Mouse (Mus musculus) testis, adult 2 months (tissue): ENCODE measurements around the gene Ptprd. TPM values are rescaled to one million over a fixed set of nuclear protein-coding genes. Genes with fewer than 3 reads are reported as not detected.

Source experiments
- H3K27ac ChIP-seq: fragments of 200-500 bp; 2 replicates; pipeline ENCODE4 v1.5.1; 2012; ENCODE audit warnings: low read depth, low read length; ENCODE audit not compliant: control insufficient read depth, insufficient read depth
- H3K27me3 ChIP-seq: fragments of 200-500 bp; 2 replicates; pipeline ENCODE4 v1.6.1; 2012; ENCODE audit warnings: mild to moderate bottlenecking, low read length, moderate library complexity; ENCODE audit not compliant: control insufficient read depth, insufficient read depth
- H3K36me3 ChIP-seq: fragments of 200-500 bp; 2 replicates; pipeline ENCODE4 v1.6.1; 2012; ENCODE audit warnings: mild to moderate bottlenecking, low read length; ENCODE audit not compliant: control insufficient read depth, insufficient read depth
- H3K4me1 ChIP-seq: fragments of 200-500 bp; 2 replicates; pipeline ENCODE4 v1.6.1; 2012; ENCODE audit warnings: low read length; ENCODE audit not compliant: control insufficient read depth, insufficient read depth
- H3K4me3 ChIP-seq: fragments of 200-500 bp; 2 replicates; pipeline ENCODE4 v1.5.1; 2012; ENCODE audit warnings: low read depth, mild to moderate bottlenecking, low read length, moderate library complexity, mixed read lengths; ENCODE audit not compliant: control insufficient read depth
- CTCF ChIP-seq: fragments of 200-500 bp; IDR thresholded peaks from 2 replicates; pipeline ENCODE4 v1.5.1; 2012; ENCODE audit warnings: low read depth, mild to moderate bottlenecking, inconsistent platforms, low read length, moderate library complexity; ENCODE audit not compliant: control insufficient read depth, insufficient read depth, insufficient replicate concordance
- POLR2A ChIP-seq: fragments of 200-500 bp; IDR thresholded peaks from 2 replicates; pipeline ENCODE4 v1.6.1; 2012; ENCODE audit warnings: low read depth, mild to moderate bottlenecking, inconsistent platforms, low read length, moderate library complexity; ENCODE audit not compliant: control insufficient read depth
- polyA plus RNA-seq: library from polyadenylated mRNA; depleted of rRNA; stranded (reverse); fragments of >200 nt; gene quantifications from 2 replicates; pipeline ENCODE4 v1.2.3, GENCODE M21; 2012

The Ptprd gene
- polyA plus RNA-seq, 1 experiment: 3.4 TPM

DNA sequence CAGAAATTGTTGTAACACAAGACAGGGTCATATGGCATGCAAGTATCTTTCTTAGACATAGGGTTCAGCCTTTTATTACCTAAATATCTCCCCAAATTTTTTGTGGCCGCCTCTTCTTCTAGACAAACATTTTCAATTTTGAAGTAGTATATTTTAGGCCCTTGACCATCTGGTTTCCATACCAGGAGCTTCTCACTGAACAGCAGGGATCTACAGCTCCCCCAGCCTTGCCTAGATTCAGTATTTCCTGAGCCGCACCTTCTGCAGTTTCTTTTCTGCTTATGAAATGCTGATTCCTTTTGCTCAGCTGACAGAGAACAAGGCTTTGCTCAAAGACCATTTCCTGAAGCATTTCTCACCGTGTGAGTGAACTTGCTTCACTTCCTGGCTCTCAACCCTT lies 1686.5 kb downstream of the Ptprd start:
- Histone ChIP-seq H3K27me3 (no peaks in the 10 kb centered on the region), H3K36me3 (no peaks in the 10 kb centered on the region), H3K4me1 (no peaks in the 10 kb centered on the region), H3K4me3 (no peak overlapping the region), H3K27ac (no peak overlapping the region)
- TF ChIP-seq POLR2A (no peak), CTCF (no peak)

DNA sequence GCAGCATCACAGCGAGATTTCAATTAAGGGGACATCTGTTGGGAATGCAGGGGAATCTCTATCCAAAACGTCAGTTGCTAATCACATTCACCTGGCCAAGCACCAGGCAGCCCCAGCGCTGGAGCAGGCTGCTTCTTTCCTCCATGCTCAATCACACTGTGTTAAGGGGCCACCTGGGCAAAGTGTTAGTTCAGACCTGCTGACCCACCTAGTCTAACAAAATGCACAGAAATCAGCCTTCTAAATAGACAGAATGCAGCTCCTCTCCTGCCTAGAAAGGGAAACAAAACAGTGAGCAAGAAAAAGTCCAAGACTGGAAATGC lies 1708.5 kb downstream of the Ptprd start:
- Histone ChIP-seq H3K4me3 (no peak overlapping the region), H3K36me3 (no peaks in the 10 kb centered on the region), H3K27me3 (no peaks in the 10 kb centered on the region), H3K27ac (no peak overlapping the region), H3K4me1 (no peaks in the 10 kb centered on the region)
- TF ChIP-seq CTCF: no peak
- TF ChIP-seq POLR2A: no peak

DNA sequence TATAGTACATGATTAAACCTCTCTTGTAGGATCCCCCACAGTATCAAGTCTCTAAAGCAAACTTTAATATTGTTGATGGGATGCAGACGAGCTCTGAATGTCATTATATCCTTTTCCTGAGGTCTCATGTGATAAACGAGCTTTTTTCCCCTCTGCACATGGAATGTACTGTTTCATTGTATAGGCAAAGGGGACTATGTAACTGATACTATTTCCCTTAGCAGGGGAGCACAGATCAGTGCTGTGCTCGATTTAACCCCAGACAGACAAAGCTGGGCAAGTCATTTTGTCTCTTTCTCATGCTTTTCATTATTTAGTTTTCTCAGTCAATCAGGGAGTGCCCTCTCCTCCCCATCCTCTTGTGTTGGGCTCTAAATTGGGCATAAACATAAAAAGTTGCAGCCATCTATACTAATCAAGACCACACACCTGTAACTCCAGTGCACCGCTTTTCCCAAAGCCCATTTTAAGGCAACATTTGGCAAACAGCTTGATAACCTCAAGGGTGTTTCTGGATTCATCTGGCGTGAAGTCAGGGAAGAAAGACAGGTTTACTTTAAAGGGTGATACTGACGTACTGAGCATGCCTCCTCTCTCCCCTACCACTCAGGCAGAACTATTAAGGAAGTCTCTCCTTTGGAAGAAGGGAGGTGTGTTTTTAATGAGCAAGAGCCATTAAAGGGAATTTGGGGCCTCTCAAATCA lies 1709.0 kb downstream of the Ptprd start:
- Histone ChIP-seq H3K27ac (no peak overlapping the region), H3K4me1 (no peaks in the 10 kb centered on the region), H3K4me3 (no peak overlapping the region), H3K27me3 (no peaks in the 10 kb centered on the region), H3K36me3 (no peaks in the 10 kb centered on the region)
- TF ChIP-seq CTCF (no peak), POLR2A (no peak)

DNA sequence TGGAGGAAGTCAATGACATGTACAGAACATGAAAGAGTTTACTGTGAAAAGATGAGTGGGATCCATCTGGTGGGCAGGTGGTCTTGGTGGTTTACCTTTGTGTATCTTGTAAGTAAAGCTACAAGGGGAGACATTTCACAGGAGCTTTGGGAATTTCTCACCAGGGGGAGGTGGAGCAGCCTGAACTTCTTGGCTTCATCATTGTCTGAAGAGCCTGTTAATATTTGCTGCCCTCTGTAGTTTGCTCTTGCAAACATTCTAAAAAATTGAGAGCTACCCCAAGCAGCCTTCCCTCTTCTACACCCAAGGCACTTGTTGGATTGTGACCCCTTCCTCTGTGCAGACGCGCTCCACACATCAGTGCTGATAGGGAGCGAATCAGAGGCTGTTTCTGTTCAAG lies 1725.9 kb downstream of the Ptprd start:
- no peaks in the 10 kb centered on the region for H3K27me3 ChIP-seq
- no peaks in the 10 kb centered on the region for H3K36me3 ChIP-seq
- H3K4me1 ChIP-seq: no peaks in the 10 kb centered on the region
- no peak overlapping the region for H3K4me3 ChIP-seq
- H3K27ac ChIP-seq: no peak overlapping the region
- TF ChIP-seq POLR2A (no peak), CTCF (no peak)

DNA sequence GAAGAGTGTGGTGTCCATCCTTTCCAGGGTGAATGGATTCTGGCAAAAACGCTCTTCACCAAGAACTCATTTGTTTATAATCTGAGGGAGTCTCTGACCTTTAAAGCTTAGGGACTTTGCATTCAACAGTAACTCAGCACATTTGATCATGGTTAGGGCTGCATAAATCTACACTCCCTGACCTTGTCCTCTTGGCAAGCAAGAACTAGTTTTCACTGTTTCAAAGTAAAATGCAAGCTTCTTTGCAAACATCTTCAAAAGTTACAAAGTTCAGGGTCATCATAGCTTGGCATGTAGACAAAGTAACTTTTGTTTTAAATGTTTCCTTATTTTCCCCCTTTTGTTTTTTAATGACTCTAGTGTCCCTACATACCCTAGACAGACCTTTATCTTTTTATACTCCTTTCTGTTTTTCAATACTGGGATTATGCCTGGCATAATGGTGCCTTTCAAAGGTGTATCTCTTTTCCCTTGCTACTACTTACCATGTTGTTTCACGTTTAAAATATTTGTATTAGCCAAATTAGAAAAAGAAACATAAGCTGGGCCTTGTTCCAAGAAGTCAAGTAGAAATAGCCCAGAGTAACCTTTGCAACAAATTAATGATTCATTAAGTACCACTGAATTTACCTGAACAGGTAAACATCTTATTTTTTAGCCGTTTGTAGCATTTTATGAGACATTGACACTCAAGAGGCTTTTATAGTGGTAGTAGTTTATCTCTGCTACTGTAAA lies 1743.2 kb downstream of the Ptprd start:
- TF ChIP-seq CTCF: no peak
- no peak for TF ChIP-seq POLR2A
- no peaks in the 10 kb centered on the region for H3K27me3 ChIP-seq
- H3K36me3 ChIP-seq: no peaks in the 10 kb centered on the region
- H3K27ac ChIP-seq: no peak overlapping the region
- H3K4me3 ChIP-seq: no peak overlapping the region
- no peaks in the 10 kb centered on the region for H3K4me1 ChIP-seq

DNA sequence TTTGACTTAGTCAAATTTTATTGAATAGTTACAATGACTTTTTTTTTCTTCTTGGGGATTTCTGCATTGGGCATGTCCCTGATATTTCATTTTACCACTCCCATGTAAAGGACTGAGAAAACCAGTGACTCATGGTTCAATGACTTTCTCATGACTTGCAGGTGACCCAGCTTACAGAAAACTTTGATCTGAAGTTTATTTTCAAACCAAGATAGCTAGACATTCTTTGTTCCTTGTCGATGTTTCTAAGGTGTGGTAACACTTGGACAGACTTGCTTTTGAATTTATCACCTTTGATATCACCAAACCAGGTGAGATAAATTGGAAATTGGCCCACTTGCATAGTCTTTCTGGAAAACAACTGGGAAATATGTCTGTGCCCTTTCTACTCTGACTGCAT lies 1747.1 kb downstream of the Ptprd start:
- no peaks in the 10 kb centered on the region for H3K27me3 ChIP-seq
- no peak for TF ChIP-seq CTCF
- no peak for TF ChIP-seq POLR2A
- H3K4me3 ChIP-seq: no peak overlapping the region
- H3K36me3 ChIP-seq: no peaks in the 10 kb centered on the region
- no peak overlapping the region for H3K27ac ChIP-seq
- H3K4me1 ChIP-seq: no peaks in the 10 kb centered on the region

DNA sequence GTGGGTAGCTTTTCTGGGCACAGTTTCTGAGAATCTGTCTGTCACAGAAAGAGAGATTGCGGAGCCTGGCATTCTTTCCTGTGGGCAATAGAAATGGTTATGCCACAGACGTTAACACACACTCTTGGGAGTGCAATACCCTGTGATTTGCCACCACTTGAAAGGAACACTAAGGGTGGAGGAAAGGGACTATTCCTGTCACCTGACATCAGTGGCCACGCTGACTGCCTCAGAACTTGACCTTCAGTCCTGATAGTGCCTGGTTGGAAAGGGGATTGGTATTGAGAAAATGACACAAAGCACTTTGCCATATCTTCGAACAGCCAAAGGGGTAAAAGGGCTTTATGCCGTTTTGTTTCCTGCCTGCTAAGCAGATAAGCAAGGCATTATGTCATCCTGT lies 1750.4 kb downstream of the Ptprd start:
- H3K27me3 ChIP-seq: no peaks in the 10 kb centered on the region
- H3K27ac ChIP-seq: no peak overlapping the region
- no peaks in the 10 kb centered on the region for H3K36me3 ChIP-seq
- TF ChIP-seq POLR2A: no peak
- no peak for TF ChIP-seq CTCF
- H3K4me3 ChIP-seq: no peak overlapping the region
- H3K4me1 ChIP-seq: no peaks in the 10 kb centered on the region

DNA sequence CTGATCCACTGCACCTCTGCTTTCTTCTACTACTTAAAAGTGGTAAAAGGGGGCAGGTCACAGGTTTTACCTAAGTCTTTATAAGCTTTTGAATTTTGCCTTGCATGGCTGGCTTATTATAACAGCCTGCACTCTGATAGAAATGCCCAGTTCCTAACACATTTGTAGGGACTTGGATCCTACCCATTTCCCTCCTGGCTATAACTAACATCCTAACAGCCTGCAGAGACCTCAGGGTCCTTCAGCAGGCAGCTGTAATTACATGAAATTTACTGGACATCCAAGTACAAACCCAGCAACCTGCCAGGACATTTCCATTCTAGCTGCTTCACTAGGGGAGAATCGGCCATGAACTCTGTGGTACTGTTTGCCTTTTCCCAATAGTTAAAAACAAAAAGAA lies 1751.2 kb downstream of the Ptprd start:
- H3K27me3 ChIP-seq: no peaks in the 10 kb centered on the region
- no peak overlapping the region for H3K4me3 ChIP-seq
- H3K4me1 ChIP-seq: no peaks in the 10 kb centered on the region
- H3K27ac ChIP-seq: no peak overlapping the region
- no peak for TF ChIP-seq POLR2A
- TF ChIP-seq CTCF: no peak
- H3K36me3 ChIP-seq: no peaks in the 10 kb centered on the region
